Mouse (Mus musculus) forebrain, embryonic 16.5 days (tissue): Measurements from ENCODE around the gene Gstm4. TPM values are rescaled to one million over a fixed set of nuclear protein-coding genes. Genes with fewer than 3 reads are reported as not detected.
A peak's percentile ranks its signal among the peaks of the same experiment; 100 is the strongest.
"Not testable (repeated sequence)": the region's sequence is repeated elsewhere in the genome, so short reads cannot be mapped to it uniquely, and the experiment has no call there.

ENCODE experiments used
- ATAC-seq: fragments of 200-750 bp; cut with Nextera tagmentation; 2 replicates; pipeline ENCODE4 v1.8.0; 2017; ENCODE audit warnings: mild to moderate bottlenecking, moderate library complexity
- H3K27ac ChIP-seq: fragments of 300-500 bp; sonication (generic); 2 replicates; pipeline ENCODE4 v1.5.1; 2014; ENCODE audit warnings: low read length, control low read depth
- H3K27me3 ChIP-seq: fragments of 300-500 bp; sonication (generic); replicated peaks from 2 replicates; pipeline ENCODE4 v1.6.1; 2014; ENCODE audit warnings: low read length; ENCODE audit not compliant: control insufficient read depth, insufficient read depth
- H3K36me3 ChIP-seq: fragments of 300-500 bp; sonication (generic); 2 replicates; pipeline ENCODE4 v1.6.1; 2014; ENCODE audit not compliant: control insufficient read depth, insufficient read depth
- H3K4me1 ChIP-seq: fragments of 300-500 bp; sonication (generic); replicated peaks from 2 replicates; pipeline ENCODE4 v1.6.1; 2014; ENCODE audit warnings: low read length; ENCODE audit not compliant: control insufficient read depth, insufficient read depth
- H3K4me2 ChIP-seq: fragments of 300-500 bp; sonication (generic); 2 replicates; pipeline ENCODE4 v1.6.1; 2014; ENCODE audit warnings: mild to moderate bottlenecking, low read length, control low read depth
- H3K4me3 ChIP-seq: fragments of 300-500 bp; sonication (generic); replicated peaks from 2 replicates; pipeline ENCODE4 v1.5.1; 2014; ENCODE audit warnings: mild to moderate bottlenecking, low read length, control low read depth
- H3K9ac ChIP-seq: fragments of 300-500 bp; sonication (generic); replicated peaks from 2 replicates; pipeline ENCODE4 v1.6.1; 2014; ENCODE audit warnings: low read depth, low read length, control low read depth
- H3K9me3 ChIP-seq: fragments of 300-500 bp; sonication (generic); 2 replicates; pipeline ENCODE4 v1.6.1; 2016; ENCODE audit warnings: low read length; ENCODE audit not compliant: control insufficient read depth
- WGBS: fragments of 180-500 bp; shearing (Covaris S2); extraction: QIAGEN DNeasy Blood & Tissue Kit; methylation state at CpG from one replicate; pipeline ENCODE4 v1.1.7; 2014; 5-methylcytosine and 5-hydroxymethylcytosine counted together
- polyA plus RNA-seq: library from polyadenylated mRNA; unstranded; fragments of >200 nt; fragmentation: Nextera tagmentation; extraction: Ambion mirVana; gene quantifications from 2 replicates; pipeline ENCODE4 v1.2.1, GENCODE M21; 2015

Gene Gstm4
- polyA plus RNA-seq, 1 experiment from 2014 or later: 15.9 TPM

- ATAC-seq: no peak
- Histone ChIP-seq H3K36me3 (no peaks in the 10 kb centered on the region), H3K9me3 (no peaks in the 10 kb centered on the region), H3K27me3 (no peaks in the 10 kb centered on the region), H3K9ac (no peak overlapping the region), H3K4me3 (no peak overlapping the region), H3K4me1 (peaks cover 10% of the 10 kb centered on the region), H3K4me2 (no peak overlapping the region), H3K27ac (no peak overlapping the region)
- 59% methylated on average over 4 of the region's 4 CpGs for WGBS
Observed at GRCm38 (mm10) chr3:108013331-108013871, 31.3 kb downstream of the Gstm4 start.

DNA sequence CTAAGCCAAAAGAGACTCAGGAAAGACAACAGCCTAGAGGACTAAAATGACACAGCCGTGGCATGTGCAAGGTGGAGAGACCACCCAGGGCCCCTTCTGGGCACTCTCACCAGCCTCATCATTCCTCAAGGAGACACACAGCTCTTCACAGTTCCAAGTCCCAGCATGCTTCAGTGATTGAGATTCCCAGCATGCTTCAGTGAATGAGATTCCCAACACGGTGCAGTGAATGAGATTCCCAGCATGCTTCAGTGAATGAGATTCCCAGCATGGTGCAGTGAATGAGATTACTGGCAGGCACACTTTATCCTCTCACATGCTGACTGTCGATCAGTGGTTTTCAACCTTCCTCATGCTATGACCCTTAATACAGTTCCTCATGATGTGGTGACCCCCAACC is 33.1 kb downstream of the Gstm4 start:
- peak; percentile 40 for ATAC-seq
- WGBS: 25% methylated on average over 3 of the region's 3 CpGs
- H3K27me3 ChIP-seq: no peaks in the 10 kb centered on the region
- no peak overlapping the region for H3K4me2 ChIP-seq
- H3K36me3 ChIP-seq: no peaks in the 10 kb centered on the region
- H3K4me3 ChIP-seq: no peak overlapping the region
- no peak overlapping the region for H3K9ac ChIP-seq
- no peak overlapping the region for H3K27ac ChIP-seq
- peaks cover 4% of the 10 kb centered on the region; the same call in 1 of the 2 replicates for H3K4me1 ChIP-seq
- H3K9me3 ChIP-seq: no peaks in the 10 kb centered on the region

DNA sequence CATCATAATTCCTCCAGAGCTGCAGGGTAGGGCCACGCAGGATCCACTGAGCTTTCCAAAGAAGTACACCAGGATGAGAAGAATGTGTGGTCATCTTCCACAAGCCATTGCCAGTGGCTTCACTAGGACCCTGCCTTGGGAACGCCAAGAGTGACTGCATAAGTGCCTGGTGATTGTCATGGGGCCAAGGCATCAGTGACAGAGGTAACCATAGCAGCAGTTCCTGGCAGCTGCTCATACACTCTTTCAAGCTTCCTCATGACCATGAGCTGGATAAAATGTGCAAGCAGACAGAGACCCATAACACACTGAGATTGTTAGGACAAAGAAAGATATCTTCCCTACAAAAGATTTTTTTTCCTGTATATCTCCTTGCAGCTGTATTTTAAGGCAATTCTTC is 34.4 kb downstream of the Gstm4 start:
- no peaks in the 10 kb centered on the region for H3K27me3 ChIP-seq
- 0 out of 2 replicates have a peak, but pooled peaks have one; percentile 52 for ATAC-seq
- no peak overlapping the region for H3K9ac ChIP-seq
- H3K27ac ChIP-seq: no peak overlapping the region
- 63% methylated on average over 2 of the region's 2 CpGs for WGBS
- no peaks in the 10 kb centered on the region for H3K36me3 ChIP-seq
- no peak overlapping the region for H3K4me2 ChIP-seq
- no peaks in the 10 kb centered on the region for H3K9me3 ChIP-seq
- peaks cover 4% of the 10 kb centered on the region; the same call in 1 of the 2 replicates for H3K4me1 ChIP-seq
- H3K4me3 ChIP-seq: no peak overlapping the region

DNA sequence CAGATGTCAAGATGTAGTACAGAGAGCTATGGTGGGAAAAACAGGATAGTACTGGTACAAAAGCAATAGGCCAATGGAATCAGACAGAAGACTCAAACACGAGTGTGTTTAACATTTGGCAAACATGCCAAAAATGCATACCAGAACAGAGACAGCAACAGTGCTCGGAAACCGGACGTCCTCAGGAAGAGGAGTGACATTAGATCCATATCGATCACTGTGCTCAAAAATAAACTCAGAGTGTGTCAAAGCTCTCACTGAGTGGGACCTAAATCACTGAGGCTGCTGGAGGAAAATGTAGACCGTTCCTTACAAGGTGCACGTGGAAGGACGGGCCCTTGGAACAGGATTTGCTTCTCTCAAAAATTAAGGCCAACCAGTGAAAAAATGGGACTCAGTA is 42.7 kb downstream of the Gstm4 start:
- WGBS: 88% methylated on average over 8 of the region's 8 CpGs
- Histone ChIP-seq H3K4me2 (no peak overlapping the region), H3K36me3 (no peaks in the 10 kb centered on the region), H3K9me3 (no peaks in the 10 kb centered on the region), H3K27me3 (no peaks in the 10 kb centered on the region), H3K9ac (no peak overlapping the region), H3K4me3 (no peak overlapping the region), H3K4me1 (no peaks in the 10 kb centered on the region), H3K27ac (no peak overlapping the region)
- no peak for ATAC-seq

- H3K36me3 ChIP-seq: no peaks in the 10 kb centered on the region
- no peak overlapping the region for H3K4me2 ChIP-seq
- no peak overlapping the region for H3K4me3 ChIP-seq
- no peak overlapping the region for H3K27ac ChIP-seq
- WGBS: 94% methylated on average over 3 of the region's 3 CpGs
- H3K9ac ChIP-seq: no peak overlapping the region
- H3K27me3 ChIP-seq: no peaks in the 10 kb centered on the region
- no peaks in the 10 kb centered on the region for H3K4me1 ChIP-seq
- no peaks in the 10 kb centered on the region for H3K9me3 ChIP-seq
- no peak for ATAC-seq
Observed at GRCm38 (mm10) chr3:107999491-107999890, 45.2 kb downstream of the Gstm4 start.

- no peak overlapping the region for H3K4me3 ChIP-seq
- no peak overlapping the region for H3K9ac ChIP-seq
- no peaks in the 10 kb centered on the region for H3K4me1 ChIP-seq
- no peak overlapping the region for H3K27ac ChIP-seq
- H3K9me3 ChIP-seq: no peaks in the 10 kb centered on the region
- no peak for ATAC-seq
- 86% methylated on average over 3 of the region's 3 CpGs for WGBS
- no peaks in the 10 kb centered on the region for H3K27me3 ChIP-seq
- no peaks in the 10 kb centered on the region for H3K36me3 ChIP-seq
- no peak overlapping the region for H3K4me2 ChIP-seq
Observed at GRCm38 (mm10) chr3:107998591-107998990, 46.1 kb downstream of the Gstm4 start.

GRCm38 (mm10) chr3:107996576-107996975 is 48.1 kb downstream of the Gstm4 start:
- H3K9me3 ChIP-seq: no peaks in the 10 kb centered on the region
- no peak for ATAC-seq
- H3K4me2 ChIP-seq: no peak overlapping the region
- H3K27ac ChIP-seq: no peak overlapping the region
- H3K9ac ChIP-seq: no peak overlapping the region
- H3K27me3 ChIP-seq: no peaks in the 10 kb centered on the region
- no peaks in the 10 kb centered on the region for H3K4me1 ChIP-seq
- H3K4me3 ChIP-seq: no peak overlapping the region
- 87% methylated on average over 4 of the region's 4 CpGs for WGBS
- H3K36me3 ChIP-seq: no peaks in the 10 kb centered on the region

DNA sequence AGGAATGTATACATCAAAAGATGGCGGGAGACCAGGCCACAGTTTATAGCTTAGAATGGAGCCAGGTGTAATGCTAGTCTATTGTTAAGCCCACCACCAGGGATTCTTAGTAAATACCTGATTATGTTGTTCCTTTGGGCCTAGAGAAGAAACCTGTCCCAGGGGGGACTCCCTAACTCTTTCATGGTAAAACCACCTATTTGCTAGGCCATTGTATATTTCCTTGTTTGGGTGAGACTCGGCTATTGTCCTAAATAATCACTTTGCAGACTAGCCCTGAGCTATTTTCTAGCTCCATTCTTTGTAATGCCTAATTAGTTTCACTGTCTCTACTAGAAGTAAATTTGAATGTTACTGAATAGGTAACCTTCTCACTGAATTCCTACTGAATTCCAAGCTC is 48.7 kb downstream of the Gstm4 start:
- H3K4me1 ChIP-seq, H3K4me2 ChIP-seq, H3K36me3 ChIP-seq, H3K4me3 ChIP-seq, ATAC-seq, H3K9ac ChIP-seq, H3K9me3 ChIP-seq, H3K27ac ChIP-seq, H3K27me3 ChIP-seq: not testable (repeated sequence)
- WGBS: 58% methylated on average over 2 of the region's 2 CpGs
